Mouse (Mus musculus): ENCODE measurements around the gene Vsig2.

The Vsig2 gene

GRCm38 (mm10) chr9:37539170-37540025 is at the start of gene Vsig2:
Gene Vsig2, plus strand, starts transcription at chr9:37539255.
- no peak for DNase-seq (ENCODE audit: low read depth, low spot score)

- no peak for DNase-seq (ENCODE audit: low read depth, low spot score)
These were observed 49.5 kb upstream of the Vsig2 start for GRCm38 (mm10) chr9:37489446-37490120.

- no peak for DNase-seq (ENCODE audit: low read depth, low spot score)
These were observed 43.3 kb upstream of the Vsig2 start for GRCm38 (mm10) chr9:37495761-37496160.

GRCm38 (mm10) chr9:37496325-37496724 is 42.7 kb upstream of the Vsig2 start:
- DNase-seq (ENCODE audit: low read depth, low spot score), result no peak

GRCm38 (mm10) chr9:37500201-37500600 is 38.9 kb upstream of the Vsig2 start:
- DNase-seq (ENCODE audit: low read depth, low spot score), result no peak

GRCm38 (mm10) chr9:37501170-37501569 is 37.9 kb upstream of the Vsig2 start:
- no peak for DNase-seq (ENCODE audit: low read depth, low spot score)

- no peak for DNase-seq (ENCODE audit: low read depth, low spot score)
These were observed 34.7 kb upstream of the Vsig2 start for GRCm38 (mm10) chr9:37504348-37504747.

- DNase-seq (ENCODE audit: low read depth, low spot score), result no peak
These were observed 33.0 kb upstream of the Vsig2 start for GRCm38 (mm10) chr9:37506023-37506422.

GRCm38 (mm10) chr9:37512097-37512496 is 27.0 kb upstream of the Vsig2 start:
- no peak for DNase-seq (ENCODE audit: low read depth, low spot score)

GRCm38 (mm10) chr9:37514456-37514855 is 24.6 kb upstream of the Vsig2 start:
- no peak for DNase-seq (ENCODE audit: low read depth, low spot score)

GRCm38 (mm10) chr9:37517467-37517866 is 21.6 kb upstream of the Vsig2 start:
- no peak for DNase-seq (ENCODE audit: low read depth, low spot score)

GRCm38 (mm10) chr9:37518991-37519390 is 20.1 kb upstream of the Vsig2 start:
- DNase-seq (ENCODE audit: low read depth, low spot score), result no peak

- DNase-seq (ENCODE audit: low read depth, low spot score), result no peak
These were observed 19.1 kb upstream of the Vsig2 start for GRCm38 (mm10) chr9:37519995-37520394.

- no peak for DNase-seq (ENCODE audit: low read depth, low spot score)
These were observed 13.6 kb upstream of the Vsig2 start for GRCm38 (mm10) chr9:37525461-37525860.

GRCm38 (mm10) chr9:37526443-37527395 is 12.3 kb upstream of the Vsig2 start:
- DNase-seq (ENCODE audit: low read depth, low spot score), result no peak

GRCm38 (mm10) chr9:37527396-37528224 is 11.4 kb upstream of the Vsig2 start, which contains the start of gene Esam:
Gene Esam, plus strand, starts transcription at chr9:37528078.
- DNase-seq (ENCODE audit: low read depth, low spot score), result no peak

- no peak for DNase-seq (ENCODE audit: low read depth, low spot score)
These were observed 10.7 kb upstream of the Vsig2 start for GRCm38 (mm10) chr9:37528225-37528970.

- DNase-seq (ENCODE audit: low read depth, low spot score), result no peak
These were observed 8.8 kb upstream of the Vsig2 start for GRCm38 (mm10) chr9:37530031-37530887.

Data from retina, adult 2 months (tissue).